Mouse (Mus musculus): ENCODE results near the gene Cdc5l.

DNA sequence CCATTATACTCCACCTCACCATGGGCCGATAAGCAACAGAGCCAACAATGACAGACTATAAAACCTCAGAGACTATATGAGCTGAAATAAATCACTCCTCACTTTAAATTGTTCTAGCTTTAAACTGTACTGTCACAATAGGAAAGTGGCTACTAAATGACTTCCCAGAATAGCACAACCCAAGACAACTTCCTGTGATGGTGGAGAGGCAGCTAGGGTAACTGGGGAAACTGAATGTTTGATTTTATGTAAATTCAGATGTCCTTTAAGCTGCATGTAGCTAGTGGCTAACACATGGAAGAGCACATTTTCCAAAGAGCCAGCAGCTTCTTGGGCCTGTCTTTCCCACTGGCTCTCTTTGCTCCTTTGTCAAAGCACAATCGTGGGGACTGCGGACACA is 50.2 kb downstream of the Cdc5l start:
- TF ChIP-seq CTCF (IDR thresholded peaks at IDR 0.05; ENCODE audit: control insufficient read depth, insufficient read depth, low read length) (no peak), POLR2A (IDR thresholded peaks at IDR 0.05; ENCODE audit: borderline replicate concordance, control insufficient read depth, low read depth, low read length) (no peak)
